Mouse (Mus musculus): Measurements from ENCODE around the gene Ccdc124. TPM values are rescaled to one million over a fixed set of nuclear protein-coding genes. Genes with fewer than 3 reads are reported as not detected.
A peak's percentile ranks its signal among the peaks of the same experiment; 100 is the strongest.

Ccdc124 gene
- 94.9 and 111 TPM in 2 replicates for polyA plus RNA-seq (2012; rRNA removed)

- DNase-seq (ENCODE audit: low read depth), result peak; percentile 97
- TF ChIP-seq CTCF (IDR thresholded peaks at IDR 0.05; ENCODE audit: borderline replicate concordance, extremely low read depth, insufficient read depth, insufficient read length) (peak; percentile 93), POLR2A (IDR thresholded peaks at IDR 0.05; ENCODE audit: borderline replicate concordance, extremely low read depth, insufficient read depth, insufficient read length, poor library complexity, severe bottlenecking) (peak; percentile 87)
Observed at GRCm38 (mm10) chr8:70873364-70873985, at the start of gene Ccdc124. TSS of gene Ccdc124 (minus strand) at chr8:70873935.

GRCm38 (mm10) chr8:70920049-70920922, 46.6 kb upstream of the Ccdc124 start:
- no peak for DNase-seq (ENCODE audit: low read depth)
- TF ChIP-seq CTCF (IDR thresholded peaks at IDR 0.05; ENCODE audit: borderline replicate concordance, extremely low read depth, insufficient read depth, insufficient read length), result no peak
- no peak for TF ChIP-seq POLR2A (IDR thresholded peaks at IDR 0.05; ENCODE audit: borderline replicate concordance, extremely low read depth, insufficient read depth, insufficient read length, poor library complexity, severe bottlenecking)

- TF ChIP-seq POLR2A (IDR thresholded peaks at IDR 0.05; ENCODE audit: borderline replicate concordance, extremely low read depth, insufficient read depth, insufficient read length, poor library complexity, severe bottlenecking) (no peak), CTCF (IDR thresholded peaks at IDR 0.05; ENCODE audit: borderline replicate concordance, extremely low read depth, insufficient read depth, insufficient read length) (no peak)
- no peak for DNase-seq (ENCODE audit: low read depth)
Observed at GRCm38 (mm10) chr8:70914704-70915103, 41.0 kb upstream of the Ccdc124 start.

DNA sequence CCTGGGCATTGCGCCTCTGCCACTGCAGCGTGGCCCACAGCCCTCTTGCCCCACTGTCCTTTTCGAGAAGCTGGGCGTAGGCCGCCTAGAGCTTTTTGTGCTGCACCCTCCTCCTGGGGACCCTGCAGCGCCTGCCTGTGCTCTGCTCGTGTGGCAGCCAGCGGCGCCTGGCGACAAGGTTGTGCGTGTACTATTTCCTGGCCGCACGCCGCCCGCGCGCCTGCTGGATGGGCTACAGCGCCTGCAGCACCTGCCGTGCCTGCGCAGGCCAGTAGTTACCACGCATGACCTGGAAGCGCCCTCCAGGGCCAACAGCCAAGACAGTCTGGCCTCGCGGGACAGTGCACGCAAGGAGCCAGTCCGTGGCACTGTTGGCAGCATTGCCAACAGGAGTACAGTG, 39.8 kb upstream of the Ccdc124 start:
- no peak for DNase-seq (ENCODE audit: low read depth)
- TF ChIP-seq POLR2A (IDR thresholded peaks at IDR 0.05; ENCODE audit: borderline replicate concordance, extremely low read depth, insufficient read depth, insufficient read length, poor library complexity, severe bottlenecking) (no peak), CTCF (IDR thresholded peaks at IDR 0.05; ENCODE audit: borderline replicate concordance, extremely low read depth, insufficient read depth, insufficient read length) (no peak)

GRCm38 (mm10) chr8:70912955-70913354, 39.2 kb upstream of the Ccdc124 start:
- TF ChIP-seq POLR2A (IDR thresholded peaks at IDR 0.05; ENCODE audit: borderline replicate concordance, extremely low read depth, insufficient read depth, insufficient read length, poor library complexity, severe bottlenecking) (no peak), CTCF (IDR thresholded peaks at IDR 0.05; ENCODE audit: borderline replicate concordance, extremely low read depth, insufficient read depth, insufficient read length) (no peak)

GRCm38 (mm10) chr8:70911596-70911995, 37.9 kb upstream of the Ccdc124 start:
- no peak for DNase-seq (ENCODE audit: low read depth)
- 0 out of 2 replicates have a peak, but pooled peaks have one; percentile 21 for TF ChIP-seq CTCF (IDR thresholded peaks at IDR 0.05; ENCODE audit: borderline replicate concordance, extremely low read depth, insufficient read depth, insufficient read length)
- TF ChIP-seq POLR2A (IDR thresholded peaks at IDR 0.05; ENCODE audit: borderline replicate concordance, extremely low read depth, insufficient read depth, insufficient read length, poor library complexity, severe bottlenecking), result no peak

More at GRCm38 (mm10) chr8:70912955-70913354, 39.2 kb upstream of the Ccdc124 start:
- DNase-seq (ENCODE audit: low read depth), result no peak

GRCm38 (mm10) chr8:70907518-70907917, 33.8 kb upstream of the Ccdc124 start:
- TF ChIP-seq CTCF (IDR thresholded peaks at IDR 0.05; ENCODE audit: borderline replicate concordance, extremely low read depth, insufficient read depth, insufficient read length), result no peak
- TF ChIP-seq POLR2A (IDR thresholded peaks at IDR 0.05; ENCODE audit: borderline replicate concordance, extremely low read depth, insufficient read depth, insufficient read length, poor library complexity, severe bottlenecking), result no peak
- no peak for DNase-seq (ENCODE audit: low read depth)

GRCm38 (mm10) chr8:70905831-70906736, 32.3 kb upstream of the Ccdc124 start, which contains the start of gene Map1s:
TSS of gene Map1s (plus strand) at chr8:70905932.
- peak; percentile 87 for TF ChIP-seq POLR2A (IDR thresholded peaks at IDR 0.05; ENCODE audit: borderline replicate concordance, extremely low read depth, insufficient read depth, insufficient read length, poor library complexity, severe bottlenecking)
- TF ChIP-seq CTCF (IDR thresholded peaks at IDR 0.05; ENCODE audit: borderline replicate concordance, extremely low read depth, insufficient read depth, insufficient read length), result no peak
- peak; percentile 97 for DNase-seq (ENCODE audit: low read depth)

GRCm38 (mm10) chr8:70905463-70905830, 31.7 kb upstream of the Ccdc124 start:
- DNase-seq (ENCODE audit: low read depth), result no peak
- no peak for TF ChIP-seq POLR2A (IDR thresholded peaks at IDR 0.05; ENCODE audit: borderline replicate concordance, extremely low read depth, insufficient read depth, insufficient read length, poor library complexity, severe bottlenecking)
- no peak for TF ChIP-seq CTCF (IDR thresholded peaks at IDR 0.05; ENCODE audit: borderline replicate concordance, extremely low read depth, insufficient read depth, insufficient read length)

DNA sequence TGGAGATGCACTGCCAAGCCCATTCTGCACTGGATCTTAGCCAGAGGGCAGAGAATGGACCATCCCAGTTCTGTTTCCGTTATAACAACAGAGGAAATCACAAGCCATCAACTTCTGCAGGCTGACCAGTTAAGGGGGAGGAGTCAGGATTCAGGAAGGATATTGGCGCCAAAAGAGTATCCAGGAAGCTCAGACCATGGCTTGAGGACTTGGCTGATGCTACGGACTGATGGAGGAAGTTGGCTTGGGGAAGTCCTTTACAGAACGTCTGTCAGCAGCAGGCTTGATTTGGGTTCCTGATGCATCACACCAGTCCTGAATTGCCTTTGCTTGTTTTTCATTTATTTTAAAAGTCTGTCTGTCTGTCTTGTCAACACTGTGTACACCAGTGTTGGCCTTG, 30.8 kb upstream of the Ccdc124 start:
- no peak for DNase-seq (ENCODE audit: low read depth)
- no peak for TF ChIP-seq POLR2A (IDR thresholded peaks at IDR 0.05; ENCODE audit: borderline replicate concordance, extremely low read depth, insufficient read depth, insufficient read length, poor library complexity, severe bottlenecking)
- no peak for TF ChIP-seq CTCF (IDR thresholded peaks at IDR 0.05; ENCODE audit: borderline replicate concordance, extremely low read depth, insufficient read depth, insufficient read length)
